Mouse (Mus musculus): Measurements from ENCODE around the gene Zkscan14.

The Zkscan14 gene

DNA sequence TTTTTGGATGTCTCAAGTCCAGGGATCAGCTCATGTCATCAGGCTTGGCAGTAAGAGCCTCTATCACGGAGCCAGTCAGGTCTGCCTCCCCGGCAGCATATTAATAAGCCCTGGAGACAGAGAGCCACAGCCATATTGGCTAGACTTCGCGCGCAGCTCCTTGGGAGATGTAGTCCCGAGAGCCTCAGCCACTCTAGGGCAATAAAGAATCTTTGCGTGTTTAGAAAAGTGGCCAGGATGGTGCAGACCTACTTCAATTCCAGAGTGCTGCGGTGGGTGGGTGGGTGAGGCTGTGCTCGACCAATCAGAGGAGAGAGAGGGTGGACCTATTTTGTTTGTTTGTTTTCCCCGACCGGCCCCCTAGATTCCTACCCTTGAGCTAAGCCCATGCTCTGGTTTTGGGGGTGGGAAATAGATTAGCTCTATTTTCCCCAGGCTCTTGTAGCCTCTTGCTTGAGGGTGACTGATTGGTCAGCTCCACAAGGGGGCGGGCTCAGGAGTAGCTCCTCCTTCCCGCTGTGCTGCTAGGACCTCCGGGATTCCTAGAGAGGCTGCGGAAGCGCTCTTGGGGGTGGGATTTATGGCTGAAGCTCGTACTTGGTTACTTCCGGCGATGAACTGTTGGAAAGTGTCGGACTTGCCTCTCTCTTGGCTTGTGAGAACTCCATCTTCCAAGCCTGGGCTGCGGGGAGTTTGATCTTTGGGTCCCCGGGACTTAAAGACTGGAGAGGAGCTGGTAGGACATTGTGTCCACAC, 2.4 kb upstream of the Zkscan14 start, which contains the start of gene Zkscan5:
Zkscan5 (plus strand) TSS at position 627 of the 756 bp plus-strand sequence.
- peak; percentile 93 for DNase-seq (ENCODE audit: extremely low spot score, low read depth, low spot score)

DNA sequence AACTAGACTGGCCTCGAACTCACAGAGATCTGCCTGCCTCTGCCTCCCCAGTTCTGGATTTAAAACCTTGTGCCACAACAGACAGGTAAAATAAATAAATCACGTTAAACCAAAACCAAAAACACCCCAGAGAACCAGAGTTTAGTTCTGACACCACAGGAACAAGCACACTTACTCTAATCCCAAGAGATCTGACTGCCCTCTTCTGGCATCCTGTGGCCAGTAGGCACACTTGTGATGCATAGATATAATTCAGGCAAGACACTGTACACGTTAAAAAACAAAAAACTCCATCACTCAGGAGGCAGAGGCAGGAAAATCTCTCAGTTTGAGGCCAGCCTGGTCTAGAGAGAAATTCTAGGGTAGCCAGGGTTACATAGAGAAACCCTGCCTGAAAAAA, 778 bp upstream of the Zkscan14 start:
- no peak for DNase-seq (ENCODE audit: extremely low spot score, low read depth, low spot score)

GRCm38 (mm10) chr5:145200387-145200786, 1.3 kb downstream of the Zkscan14 start:
- no peak for DNase-seq (ENCODE audit: extremely low spot score, low read depth, low spot score)

GRCm38 (mm10) chr5:145191962-145192361, 9.7 kb downstream of the Zkscan14 start, which contains the start of gene Atp5j2:
TSS of gene Atp5j2 (minus strand) at chr5:145192062.
- no peak for DNase-seq (ENCODE audit: extremely low spot score, low read depth, low spot score)

- no peak for DNase-seq (ENCODE audit: extremely low spot score, low read depth, low spot score)
Measured at GRCm38 (mm10) chr5:145190875-145191798, 10.5 kb downstream of the Zkscan14 start.

DNA sequence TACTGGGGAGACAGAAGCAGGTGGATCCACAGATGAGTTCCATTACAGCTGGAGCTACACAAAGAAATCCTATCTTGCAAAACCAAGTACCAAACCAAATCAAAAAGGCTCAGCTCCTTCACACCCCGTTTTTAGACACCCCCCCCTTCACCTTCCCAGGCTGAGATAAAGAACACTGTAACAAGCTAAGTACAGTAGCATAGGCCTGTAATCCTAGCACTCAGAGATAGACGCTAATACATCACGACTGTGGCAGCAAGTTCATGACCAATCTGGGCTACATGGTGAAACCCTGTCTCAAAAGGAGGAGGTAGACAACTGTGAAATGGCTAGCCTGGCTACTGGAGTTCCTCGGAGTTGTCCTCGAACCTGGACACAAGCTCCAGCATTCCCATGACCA, 11.3 kb downstream of the Zkscan14 start:
- DNase-seq (ENCODE audit: extremely low spot score, low read depth, low spot score): no peak

DNA sequence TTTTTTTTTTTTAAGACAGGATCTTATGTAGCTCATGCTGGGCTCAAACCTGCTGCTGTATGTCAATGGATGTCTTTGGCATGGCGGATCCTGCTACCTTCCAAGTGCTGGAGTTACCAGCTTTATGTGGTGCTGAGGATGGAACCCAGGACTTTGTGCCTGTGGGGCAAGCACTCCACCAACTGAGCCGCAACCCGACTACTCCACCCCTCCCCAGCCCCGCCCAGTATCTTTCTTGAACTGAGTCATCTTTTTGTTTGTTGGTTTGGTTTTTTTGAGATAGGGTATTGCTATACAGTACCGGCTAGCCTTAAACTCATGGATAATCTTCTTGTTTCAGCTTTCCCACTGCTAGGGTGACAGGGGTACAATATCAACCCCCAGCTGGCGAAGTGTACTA, 12.3 kb downstream of the Zkscan14 start:
- no peak for DNase-seq (ENCODE audit: extremely low spot score, low read depth, low spot score)

- no peak for DNase-seq (ENCODE audit: extremely low spot score, low read depth, low spot score)
Measured at GRCm38 (mm10) chr5:145185244-145185643, 16.4 kb downstream of the Zkscan14 start.

DNA sequence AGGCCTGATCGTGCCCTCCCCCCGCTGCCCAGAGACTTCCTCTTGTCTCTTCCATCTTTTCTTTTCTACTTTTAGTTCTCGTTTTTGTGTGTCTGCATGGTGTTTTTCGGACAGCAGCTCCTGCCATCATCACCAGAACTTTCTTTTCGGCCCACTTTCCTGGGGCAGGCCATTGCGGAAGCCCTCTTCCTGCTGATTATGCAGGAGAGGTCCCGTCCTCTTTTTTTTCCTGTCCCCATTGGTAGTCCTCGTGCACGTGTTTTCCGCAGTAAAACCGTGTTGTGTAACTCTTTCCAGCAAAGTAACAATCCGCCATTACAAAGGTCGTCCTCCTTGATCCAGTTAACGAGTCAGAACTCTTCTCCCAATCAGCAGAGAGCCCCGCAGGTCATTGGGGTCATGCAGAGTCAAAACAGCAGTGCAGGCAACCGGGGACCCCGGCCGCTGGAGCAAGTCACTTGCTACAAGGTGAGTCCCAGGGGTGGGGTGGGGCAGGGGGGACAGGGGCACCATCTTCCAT, 23.1 kb downstream of the Zkscan14 start:
- no peak for DNase-seq (ENCODE audit: extremely low spot score, low read depth, low spot score)

DNA sequence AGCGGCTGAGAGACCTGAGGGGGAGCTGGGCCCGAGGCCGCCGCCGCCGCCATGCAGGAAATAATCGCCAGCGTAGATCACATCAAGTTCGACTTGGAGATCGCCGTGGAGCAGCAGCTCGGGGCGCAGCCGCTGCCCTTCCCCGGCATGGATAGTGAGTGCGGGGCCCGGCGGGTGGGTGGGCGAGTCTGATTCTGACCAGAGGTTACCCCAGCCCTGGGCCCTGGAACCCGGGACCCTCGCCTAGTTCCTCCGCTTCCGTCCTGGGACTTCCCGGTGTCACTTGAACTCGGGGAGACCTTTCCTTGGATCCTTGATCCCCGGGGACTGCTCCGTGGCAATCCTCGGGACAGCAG, 34.4 kb downstream of the Zkscan14 start:
- no peak for DNase-seq (ENCODE audit: extremely low spot score, low read depth, low spot score)

DNA sequence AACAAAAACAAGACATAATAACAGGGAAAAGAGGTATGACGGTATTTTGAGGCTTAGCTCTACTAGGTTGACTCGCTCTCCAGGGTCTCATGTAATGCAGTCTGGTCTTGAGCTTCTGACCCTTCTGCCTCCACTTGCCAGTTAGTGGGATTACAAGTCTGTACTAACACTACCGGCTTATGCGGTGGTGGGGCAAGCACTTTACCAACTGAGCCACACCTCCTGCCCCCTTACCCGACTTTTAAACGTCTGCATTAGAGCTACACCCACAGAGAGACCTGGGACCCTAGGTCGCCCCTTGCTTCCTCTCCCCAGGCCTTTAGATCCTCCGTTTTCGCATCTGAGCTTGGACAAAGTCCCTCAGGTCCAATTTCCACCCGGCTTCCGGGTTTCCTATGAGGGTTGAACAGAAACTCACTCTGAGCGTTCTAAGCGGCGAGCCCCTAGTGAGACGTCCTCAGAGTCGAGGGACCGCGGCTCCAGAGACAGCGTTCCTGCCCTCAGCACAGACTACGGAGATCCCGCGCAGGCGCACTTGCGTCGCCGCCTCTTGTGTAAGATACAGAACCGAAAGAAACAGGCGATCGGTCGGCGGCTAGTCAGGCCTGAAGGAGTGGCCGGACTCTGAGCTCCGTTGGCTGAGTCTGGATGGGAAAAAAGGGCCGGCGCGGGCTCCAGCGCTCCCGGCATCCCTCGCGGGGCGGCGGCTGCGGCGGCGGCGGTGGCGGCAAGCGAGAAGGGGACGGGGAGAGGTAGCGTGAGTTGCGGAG, 34.9 kb downstream of the Zkscan14 start, which contains the start of the genes Ptcd1 and Cpsf4:
Ptcd1 (minus strand) TSS at position 573 of the 770 bp plus-strand sequence.
Cpsf4 (plus strand) TSS at position 678 of the 770 bp plus-strand sequence.
- DNase-seq (ENCODE audit: extremely low spot score, low read depth, low spot score): peak; percentile 94

GRCm38 (mm10) chr5:145165184-145165583, 36.5 kb downstream of the Zkscan14 start:
- DNase-seq (ENCODE audit: extremely low spot score, low read depth, low spot score): no peak

DNA sequence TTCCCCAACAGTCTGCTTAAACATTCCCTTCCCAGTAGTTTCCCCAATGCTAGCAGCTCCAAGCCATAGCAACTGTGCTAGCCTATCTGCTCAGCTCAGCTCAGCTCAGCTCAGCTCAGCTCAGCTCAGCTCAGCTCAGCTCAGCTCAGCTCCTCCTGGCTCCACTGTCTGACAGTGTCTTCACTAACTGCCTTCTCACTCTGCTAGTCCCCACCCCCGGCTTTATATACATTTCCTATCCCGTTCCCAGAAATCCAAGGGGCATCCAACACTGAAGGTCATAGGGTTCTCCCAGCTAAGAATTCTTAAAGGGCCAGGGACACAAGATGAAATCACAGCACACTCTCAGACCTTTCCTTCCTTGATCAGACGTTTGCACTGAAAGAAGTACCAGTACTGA, 37.0 kb downstream of the Zkscan14 start:
- no peak for DNase-seq (ENCODE audit: extremely low spot score, low read depth, low spot score)

GRCm38 (mm10) chr5:145161361-145161760, 40.3 kb downstream of the Zkscan14 start:
- no peak for DNase-seq (ENCODE audit: extremely low spot score, low read depth, low spot score)

GRCm38 (mm10) chr5:145152690-145153089, 49.0 kb downstream of the Zkscan14 start:
- DNase-seq (ENCODE audit: extremely low spot score, low read depth, low spot score): no peak

DNA sequence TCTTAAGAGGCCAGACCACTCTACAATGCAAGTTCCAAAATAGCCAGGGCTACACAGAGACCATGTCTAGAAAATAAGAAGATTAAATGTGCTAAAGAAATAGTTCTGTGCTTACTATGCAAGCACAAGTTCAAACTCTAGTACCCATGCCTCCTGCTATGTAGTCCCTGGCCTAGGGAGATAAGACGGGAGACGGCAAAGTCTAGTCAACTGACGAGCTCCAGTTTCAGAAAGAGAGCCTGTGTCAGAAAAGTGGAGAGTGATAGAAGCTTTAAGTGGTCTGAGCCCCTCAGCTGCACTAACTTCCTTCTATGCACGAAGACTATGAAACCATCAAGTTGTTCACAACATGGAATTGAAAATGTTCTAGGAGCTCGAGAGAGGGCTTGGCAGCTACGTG, 52.4 kb downstream of the Zkscan14 start:
- no peak for DNase-seq (ENCODE audit: extremely low spot score, low read depth, low spot score)

- no peak for DNase-seq (ENCODE audit: extremely low spot score, low read depth, low spot score)
Measured at GRCm38 (mm10) chr5:145147748-145148147, 53.9 kb downstream of the Zkscan14 start.

Measured in hindlimb bud, embryonic 11.5 days (tissue).